Mouse (Mus musculus) liver, embryonic 16.5 days (tissue): ENCODE measurements around the gene Pphln1. TPM values are rescaled to one million over a fixed set of nuclear protein-coding genes. Genes with fewer than 3 reads are reported as not detected.

Experiments
- ATAC-seq: fragments of 200-750 bp; cut with Nextera tagmentation; 2 replicates; pipeline ENCODE4 v1.8.0; 2017; ENCODE audit warnings: low read depth, mild to moderate bottlenecking, moderate number of reproducible peaks, moderate library complexity
- H3K27ac ChIP-seq: fragments of 300-500 bp; sonication (generic); 2 replicates; pipeline ENCODE4 v1.5.1; 2014; ENCODE audit warnings: mild to moderate bottlenecking, low read length
- H3K27me3 ChIP-seq: fragments of 300-500 bp; sonication (generic); 2 replicates; pipeline ENCODE4 v1.6.1; 2014; ENCODE audit warnings: low read depth, low read length, mixed read lengths; ENCODE audit not compliant: control insufficient read depth, insufficient read depth
- H3K36me3 ChIP-seq: fragments of 300-500 bp; sonication (generic); 2 replicates; pipeline ENCODE4 v1.6.1; 2014; ENCODE audit warnings: mild to moderate bottlenecking; ENCODE audit not compliant: control insufficient read depth, insufficient read depth
- H3K4me1 ChIP-seq: fragments of 300-500 bp; sonication (generic); 2 replicates; pipeline ENCODE4 v1.6.1; 2014; ENCODE audit warnings: low read depth, low read length, mixed read lengths; ENCODE audit not compliant: control insufficient read depth
- H3K4me2 ChIP-seq: fragments of 300-500 bp; sonication (generic); 2 replicates; pipeline ENCODE4 v1.6.1; 2014; ENCODE audit warnings: low read depth, low read length, mixed read lengths
- H3K4me3 ChIP-seq: fragments of 300-500 bp; sonication (generic); 2 replicates; pipeline ENCODE4 v1.5.1; 2014; ENCODE audit warnings: low read depth, mild to moderate bottlenecking, low read length
- H3K9ac ChIP-seq: fragments of 300-500 bp; sonication (generic); 2 replicates; pipeline ENCODE4 v1.6.1; 2014; ENCODE audit warnings: low read depth, low read length
- H3K9me3 ChIP-seq: fragments of 300-500 bp; sonication (generic); replicated peaks from 2 replicates; pipeline ENCODE4 v1.6.1; 2016; ENCODE audit warnings: low read length; ENCODE audit not compliant: control insufficient read depth
- WGBS: fragments of 180-500 bp; shearing (Covaris S2); extraction: QIAGEN DNeasy Blood & Tissue Kit; methylation state at CpG from one replicate; pipeline ENCODE4 v1.1.7; 2014; ENCODE audit not compliant: insufficient replicate concordance; 5-methylcytosine and 5-hydroxymethylcytosine counted together
- polyA plus RNA-seq: library from polyadenylated mRNA; unstranded; fragments of >200 nt; fragmentation: Nextera tagmentation; extraction: Ambion mirVana; gene quantifications from 2 replicates; pipeline ENCODE4 v1.2.1, GENCODE M21; 2015

Gene Pphln1
- polyA plus RNA-seq, 1 experiment from 2014 or later: 14.2 TPM

GRCm38 (mm10) chr15:93414456-93414855 lies 16.3 kb downstream of the Pphln1 start:
- Histone ChIP-seq H3K36me3 (no peaks in the 10 kb centered on the region; the same call in 1 of the 2 replicates), H3K27me3 (no peaks in the 10 kb centered on the region), H3K9ac (no peak overlapping the region), H3K4me1 (no peaks in the 10 kb centered on the region; the same call in 1 of the 2 replicates), H3K9me3 (no peaks in the 10 kb centered on the region), H3K4me2 (no peak overlapping the region), H3K4me3 (no peak overlapping the region), H3K27ac (no peak overlapping the region)
- no peak for ATAC-seq
- 85% methylated on average over 9 of the region's 9 CpGs for WGBS

GRCm38 (mm10) chr15:93416300-93416699 lies 18.1 kb downstream of the Pphln1 start:
- H3K4me2 ChIP-seq: no peak overlapping the region
- H3K27me3 ChIP-seq: no peaks in the 10 kb centered on the region
- no peak overlapping the region for H3K9ac ChIP-seq
- H3K4me3 ChIP-seq: no peak overlapping the region
- no peaks in the 10 kb centered on the region; the same call in 1 of the 2 replicates for H3K4me1 ChIP-seq
- WGBS: 70% methylated on average over 6 of the region's 6 CpGs
- no peaks in the 10 kb centered on the region for H3K9me3 ChIP-seq
- H3K27ac ChIP-seq: no peak overlapping the region
- ATAC-seq: no peak
- H3K36me3 ChIP-seq: no peaks in the 10 kb centered on the region; the same call in 1 of the 2 replicates

GRCm38 (mm10) chr15:93420596-93420995 lies 22.4 kb downstream of the Pphln1 start:
- no peak overlapping the region for H3K27ac ChIP-seq
- 65% methylated on average over 7 of the region's 7 CpGs for WGBS
- H3K27me3 ChIP-seq: no peaks in the 10 kb centered on the region
- no peaks in the 10 kb centered on the region for H3K9me3 ChIP-seq
- H3K4me3 ChIP-seq: no peak overlapping the region
- H3K36me3 ChIP-seq: no peaks in the 10 kb centered on the region
- H3K4me1 ChIP-seq: no peaks in the 10 kb centered on the region; the same call in 1 of the 2 replicates
- ATAC-seq: no peak
- no peak overlapping the region for H3K9ac ChIP-seq
- no peak overlapping the region for H3K4me2 ChIP-seq

GRCm38 (mm10) chr15:93422537-93422936 lies 24.4 kb downstream of the Pphln1 start:
- H3K27ac ChIP-seq: no peak overlapping the region
- H3K9me3 ChIP-seq: no peaks in the 10 kb centered on the region
- H3K36me3 ChIP-seq: no peaks in the 10 kb centered on the region
- H3K4me1 ChIP-seq: no peaks in the 10 kb centered on the region
- H3K4me2 ChIP-seq: no peak overlapping the region
- WGBS: 86% methylated on average over 1 of the region's 1 CpGs
- no peak overlapping the region for H3K9ac ChIP-seq
- no peak for ATAC-seq
- H3K4me3 ChIP-seq: no peak overlapping the region
- H3K27me3 ChIP-seq: no peaks in the 10 kb centered on the region

GRCm38 (mm10) chr15:93433811-93434210 lies 35.7 kb downstream of the Pphln1 start:
- Histone ChIP-seq H3K9ac (no peak overlapping the region), H3K4me1 (no peaks in the 10 kb centered on the region; the same call in 1 of the 2 replicates), H3K4me2 (no peak overlapping the region), H3K4me3 (no peak overlapping the region), H3K36me3 (peaks cover 3% of the 10 kb centered on the region; the same call in 1 of the 2 replicates), H3K27me3 (no peaks in the 10 kb centered on the region), H3K27ac (no peak overlapping the region), H3K9me3 (no peaks in the 10 kb centered on the region)
- 70% methylated on average over 11 of the region's 11 CpGs for WGBS
- no peak for ATAC-seq

GRCm38 (mm10) chr15:93435998-93436397 lies 37.8 kb downstream of the Pphln1 start:
- H3K4me2 ChIP-seq: no peak overlapping the region
- peaks cover 3% of the 10 kb centered on the region; the same call in 1 of the 2 replicates for H3K36me3 ChIP-seq
- ATAC-seq: no peak
- no peaks in the 10 kb centered on the region; the same call in 1 of the 2 replicates for H3K4me1 ChIP-seq
- H3K9me3 ChIP-seq: no peaks in the 10 kb centered on the region
- 80% methylated on average over 12 of the region's 12 CpGs for WGBS
- H3K27ac ChIP-seq: no peak overlapping the region
- no peaks in the 10 kb centered on the region for H3K27me3 ChIP-seq
- no peak overlapping the region for H3K4me3 ChIP-seq
- no peak overlapping the region for H3K9ac ChIP-seq

- no peak for ATAC-seq
- no peak overlapping the region for H3K27ac ChIP-seq
- WGBS: 56% methylated on average over 5 of the region's 5 CpGs
Observed at GRCm38 (mm10) chr15:93438663-93439062, 40.5 kb downstream of the Pphln1 start.

GRCm38 (mm10) chr15:93442271-93442670 lies 44.1 kb downstream of the Pphln1 start:
- no peak for ATAC-seq
- no peak overlapping the region for H3K4me3 ChIP-seq
- peaks cover 16% of the 10 kb centered on the region for H3K36me3 ChIP-seq
- no peaks in the 10 kb centered on the region for H3K9me3 ChIP-seq
- H3K4me1 ChIP-seq: no peaks in the 10 kb centered on the region
- no peaks in the 10 kb centered on the region for H3K27me3 ChIP-seq
- H3K9ac ChIP-seq: no peak overlapping the region
- WGBS: 73% methylated on average over 4 of the region's 4 CpGs
- no peak overlapping the region for H3K27ac ChIP-seq
- no peak overlapping the region for H3K4me2 ChIP-seq

More at GRCm38 (mm10) chr15:93438663-93439062, 40.5 kb downstream of the Pphln1 start:
- no peaks in the 10 kb centered on the region for H3K27me3 ChIP-seq
- no peak overlapping the region for H3K4me2 ChIP-seq
- H3K4me3 ChIP-seq: no peak overlapping the region
- peaks cover 13% of the 10 kb centered on the region for H3K36me3 ChIP-seq
- H3K9me3 ChIP-seq: no peaks in the 10 kb centered on the region
- H3K9ac ChIP-seq: no peak overlapping the region
- H3K4me1 ChIP-seq: no peaks in the 10 kb centered on the region; the same call in 1 of the 2 replicates

- no peak for ATAC-seq
- no peak overlapping the region for H3K27ac ChIP-seq
- H3K4me1 ChIP-seq: no peaks in the 10 kb centered on the region
- no peak overlapping the region for H3K4me3 ChIP-seq
- WGBS: 75% methylated on average over 6 of the region's 6 CpGs
- H3K27me3 ChIP-seq: no peaks in the 10 kb centered on the region
- peaks cover 16% of the 10 kb centered on the region for H3K36me3 ChIP-seq
- no peak overlapping the region for H3K4me2 ChIP-seq
- no peak overlapping the region for H3K9ac ChIP-seq
- H3K9me3 ChIP-seq: no peaks in the 10 kb centered on the region
Observed at GRCm38 (mm10) chr15:93443676-93444075, 45.5 kb downstream of the Pphln1 start.
